Mouse (Mus musculus) fibroblast of lung, adult 2 months (primary cell): ENCODE data around the gene A930017K11Rik.

Experiments used
- DNase-seq: peaks from one replicate; pipeline ENCODE4 v3.0.0-alpha.2; 2011; ENCODE audit warnings: low read depth

The A930017K11Rik gene

DNA sequence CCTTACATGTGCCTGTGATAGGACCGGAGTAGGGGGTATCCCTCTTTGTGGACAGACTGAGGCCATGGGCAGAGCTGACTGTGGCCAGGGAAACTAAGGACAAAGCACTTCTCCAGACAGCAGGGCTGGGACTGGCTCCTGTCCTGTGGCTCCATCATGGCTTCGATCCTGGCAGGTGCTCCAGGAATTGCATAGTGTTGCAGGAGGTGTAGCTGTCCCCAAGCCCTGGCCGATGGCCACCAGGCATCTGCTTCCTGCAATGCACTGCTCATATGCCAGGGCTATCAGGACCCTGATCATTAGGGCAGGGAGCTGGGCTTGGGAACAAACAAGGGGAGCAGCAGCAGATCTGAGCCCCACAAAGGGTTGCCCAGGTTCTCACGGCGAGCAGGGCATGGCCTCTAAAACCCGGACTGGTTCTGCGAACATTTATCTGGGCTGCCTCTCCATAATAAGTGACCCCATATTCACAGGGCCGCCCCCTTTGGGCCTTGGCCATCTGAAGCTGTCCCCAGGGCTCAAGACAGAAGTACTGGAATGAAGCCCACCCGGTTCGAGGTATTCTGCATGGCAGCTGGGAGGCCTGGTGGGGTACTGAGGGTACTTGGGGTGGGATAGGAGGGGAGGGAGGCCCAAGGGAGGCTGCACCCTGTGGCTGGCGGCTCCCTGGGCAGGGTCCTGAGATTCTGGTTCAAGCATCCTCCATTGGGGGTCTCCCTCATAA is 6.6 kb upstream of the A930017K11Rik start:
- DNase-seq: no peak

DNA sequence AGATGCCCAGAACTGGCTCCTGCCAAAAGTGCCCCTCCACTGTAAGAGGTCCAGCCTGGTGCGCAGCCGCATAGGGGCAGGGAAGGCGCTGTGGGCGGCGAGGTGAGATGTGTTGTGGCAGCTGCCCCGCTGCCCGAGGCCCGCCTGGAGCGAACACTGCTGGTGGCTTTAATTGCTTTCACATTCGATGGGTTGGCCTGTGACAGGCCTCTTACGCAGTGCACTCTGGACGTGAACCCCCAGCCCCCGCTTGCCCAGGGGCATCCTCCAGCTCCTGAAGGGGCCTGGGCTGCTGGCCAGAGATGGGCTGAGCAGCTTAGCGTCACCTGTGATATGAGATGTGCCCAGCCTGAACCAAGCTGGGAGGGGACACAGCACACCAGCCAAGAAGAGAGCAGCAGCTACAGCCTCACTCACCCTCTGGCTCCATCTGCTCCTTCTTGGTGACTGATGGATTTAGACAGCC is 5.3 kb upstream of the A930017K11Rik start:
- no peak for DNase-seq

- DNase-seq: no peak
These were observed 4.3 kb upstream of the A930017K11Rik start for GRCm38 (mm10) chr17:25956631-25957030.

GRCm38 (mm10) chr17:25956201-25956600 is 3.8 kb upstream of the A930017K11Rik start:
- DNase-seq: no peak

DNA sequence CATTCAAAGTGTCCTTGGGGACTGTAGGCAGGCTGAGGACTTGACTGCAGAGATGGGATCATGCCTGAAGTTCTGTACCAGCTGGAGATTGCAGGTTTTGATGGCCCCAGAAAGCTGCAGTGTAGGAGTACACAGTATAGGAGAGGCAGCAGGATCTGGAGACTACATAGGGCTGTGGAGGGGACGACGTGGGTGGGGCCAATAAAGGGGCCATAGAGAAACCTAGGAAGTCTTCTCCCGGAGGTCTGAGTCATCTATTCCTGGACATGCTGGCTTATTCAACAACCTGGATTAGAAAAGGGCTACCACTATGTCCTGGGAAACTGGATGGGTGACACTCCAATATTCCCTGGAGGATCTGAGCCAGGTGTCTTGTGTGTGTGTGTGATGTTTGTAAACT is 3.4 kb upstream of the A930017K11Rik start:
- no peak for DNase-seq

DNA sequence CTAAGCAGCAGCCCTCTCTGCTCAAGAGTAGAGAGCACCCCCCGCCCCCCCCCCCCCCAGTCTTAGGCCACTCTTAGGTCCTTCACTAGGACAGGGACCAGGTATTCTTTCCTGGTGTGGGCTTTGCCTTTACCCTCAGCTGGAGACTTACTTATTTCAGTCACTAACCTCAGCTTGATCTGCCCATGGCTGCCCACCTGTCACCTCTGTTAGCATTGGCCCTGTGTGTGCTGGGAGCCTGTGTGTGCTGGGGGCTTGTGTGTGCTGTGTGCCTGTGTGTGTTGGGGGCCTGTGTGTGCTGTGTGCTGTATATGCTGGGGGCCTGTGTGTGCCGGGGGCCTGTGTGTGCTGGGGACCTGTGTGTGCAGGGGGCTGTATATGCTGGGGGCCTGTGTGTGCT is 2.3 kb upstream of the A930017K11Rik start:
- DNase-seq: no peak

- no peak for DNase-seq
These were observed 796 bp upstream of the A930017K11Rik start for GRCm38 (mm10) chr17:25953161-25953560.

- no peak for DNase-seq
These were observed 1.1 kb downstream of the A930017K11Rik start for GRCm38 (mm10) chr17:25951225-25951802.

DNA sequence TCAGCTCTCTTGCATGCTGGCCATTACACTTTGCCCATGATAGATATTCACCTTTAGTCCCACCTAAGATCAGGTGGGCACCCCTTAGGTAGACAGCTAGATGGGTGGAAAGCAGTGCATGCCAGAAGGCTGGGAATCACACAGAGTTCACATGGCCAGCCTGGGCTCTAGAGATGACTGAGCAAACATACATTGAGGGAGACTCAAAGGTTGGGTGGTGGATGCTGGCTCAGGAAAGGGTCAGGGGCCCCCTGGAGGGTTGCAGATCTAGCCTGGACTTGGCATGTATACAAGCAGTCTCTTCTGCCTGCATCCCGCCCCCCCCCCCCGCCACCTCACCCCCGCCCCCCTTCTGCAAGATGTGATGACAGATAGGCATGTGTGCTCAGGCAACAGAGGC is 1.7 kb downstream of the A930017K11Rik start:
- DNase-seq: no peak

DNA sequence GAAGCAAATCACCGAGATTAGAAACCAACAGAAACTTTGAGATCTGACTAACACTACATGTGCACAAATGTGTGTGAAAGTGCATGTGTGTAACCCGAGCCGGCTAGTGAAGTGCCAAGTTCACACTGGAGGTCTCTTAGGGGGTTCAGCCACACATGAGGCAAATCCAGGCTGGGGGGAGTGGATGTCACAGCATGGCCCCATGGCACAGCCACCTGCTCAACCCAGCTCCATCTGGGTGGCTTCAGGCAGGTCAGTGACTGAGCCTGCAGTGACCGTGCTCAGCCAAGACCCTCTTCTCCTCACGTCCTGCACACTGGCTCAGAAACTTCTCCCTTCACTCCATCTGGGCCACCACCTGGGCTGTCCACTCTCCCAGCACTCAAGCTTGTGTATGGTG is 2.4 kb downstream of the A930017K11Rik start:
- no peak for DNase-seq

GRCm38 (mm10) chr17:25948051-25948450 is 4.3 kb downstream of the A930017K11Rik start:
- no peak for DNase-seq

- no peak for DNase-seq
These were observed 4.8 kb downstream of the A930017K11Rik start for GRCm38 (mm10) chr17:25947576-25947975.

GRCm38 (mm10) chr17:25946891-25947290 is 5.5 kb downstream of the A930017K11Rik start:
- DNase-seq: no peak

DNA sequence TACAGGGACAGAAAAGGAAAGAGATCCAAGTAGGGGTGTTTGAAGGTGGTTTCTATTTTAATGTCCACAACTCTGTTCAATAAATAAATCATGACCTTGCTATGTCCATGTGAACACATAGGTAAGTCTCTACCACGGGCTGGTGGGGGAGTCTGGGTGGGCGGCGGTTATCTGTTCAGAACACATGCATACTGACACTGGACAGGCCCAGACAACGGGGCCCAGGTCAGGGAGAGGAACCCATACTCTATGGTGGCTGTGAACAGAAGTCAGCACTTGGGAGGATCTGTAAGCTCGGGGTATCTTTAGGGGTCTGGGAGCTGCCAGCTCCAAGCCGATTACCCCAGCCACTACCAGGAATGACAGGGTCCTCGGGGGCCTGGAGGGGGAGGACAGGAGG is 6.0 kb downstream of the A930017K11Rik start:
- no peak for DNase-seq

- no peak for DNase-seq
These were observed 6.7 kb downstream of the A930017K11Rik start for GRCm38 (mm10) chr17:25945517-25946155.

GRCm38 (mm10) chr17:25944366-25945163 is 7.8 kb downstream of the A930017K11Rik start, which contains the start of the genes Pigq and Nhlrc4:
Pigq (minus strand) TSS chr17:25944936.
Nhlrc4 (minus strand) TSS chr17:25944961.
- no peak for DNase-seq

DNA sequence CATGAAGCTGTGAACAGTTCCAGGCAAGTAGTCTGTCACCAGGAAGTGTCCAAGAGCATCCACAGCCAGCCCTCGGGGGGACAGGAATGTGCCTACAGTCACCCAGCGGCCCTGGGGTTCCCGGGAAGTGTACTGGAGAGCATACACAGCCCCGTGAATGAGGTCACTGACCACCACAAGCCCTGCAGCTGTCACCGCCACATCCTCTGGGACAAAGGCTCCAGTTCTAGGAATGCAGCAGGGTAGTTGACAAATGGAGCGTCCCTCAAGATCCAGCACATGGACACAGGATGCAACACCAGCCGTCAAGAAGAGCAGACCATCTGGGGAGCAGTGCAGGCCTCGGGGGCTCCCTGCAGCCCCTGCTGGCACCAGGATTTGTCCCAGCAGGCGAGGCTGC is 8.6 kb downstream of the A930017K11Rik start:
- no peak for DNase-seq

DNA sequence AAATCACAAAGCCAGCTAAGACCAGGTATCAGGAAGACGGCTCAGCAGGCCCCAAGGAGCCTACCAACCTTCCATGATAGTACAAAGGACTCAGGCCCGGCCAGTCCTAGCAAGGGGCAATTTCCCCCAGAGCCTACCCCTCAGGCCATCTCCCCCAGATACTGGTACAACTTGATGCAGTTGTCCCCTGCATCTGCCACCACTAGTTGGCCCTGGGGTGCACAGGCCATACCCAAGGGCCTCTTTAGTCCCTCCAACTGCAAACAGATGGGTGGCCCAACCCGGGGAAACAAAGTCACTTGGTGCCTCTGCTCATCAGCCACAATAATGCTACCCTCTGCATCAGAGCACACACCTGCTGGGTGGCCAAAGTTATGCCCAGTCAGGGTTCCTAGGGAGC is 9.1 kb downstream of the A930017K11Rik start:
- DNase-seq: no peak

DNA sequence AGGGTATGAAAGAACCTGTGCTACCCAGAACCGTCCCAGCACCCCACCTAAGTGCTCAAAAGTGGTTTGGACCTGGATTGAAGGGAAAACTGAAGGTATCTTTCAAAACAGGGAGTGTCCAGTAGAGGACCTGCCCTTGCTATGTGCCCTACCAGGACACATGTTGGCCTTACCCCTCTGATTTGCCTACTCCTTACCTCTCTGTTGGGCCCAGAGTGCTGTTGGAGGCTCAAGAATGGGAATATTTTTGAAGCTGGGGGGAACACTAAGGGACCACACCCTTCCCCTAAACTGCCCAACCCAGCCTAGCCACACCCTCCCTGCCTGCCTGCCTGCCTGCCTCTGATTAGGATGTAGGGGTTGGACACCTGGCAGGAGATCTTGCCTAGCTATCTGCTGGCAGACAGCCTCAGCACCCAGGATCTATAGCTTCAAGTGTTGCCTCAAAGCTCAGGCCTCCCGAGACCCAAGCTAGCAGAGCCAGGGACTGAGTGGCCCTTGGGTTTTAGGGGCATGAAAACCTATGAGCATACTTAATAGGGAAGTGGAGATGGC is 9.7 kb downstream of the A930017K11Rik start:
- DNase-seq: no peak

GRCm38 (mm10) chr17:25941511-25942241 is 10.7 kb downstream of the A930017K11Rik start:
- no peak for DNase-seq

DNA sequence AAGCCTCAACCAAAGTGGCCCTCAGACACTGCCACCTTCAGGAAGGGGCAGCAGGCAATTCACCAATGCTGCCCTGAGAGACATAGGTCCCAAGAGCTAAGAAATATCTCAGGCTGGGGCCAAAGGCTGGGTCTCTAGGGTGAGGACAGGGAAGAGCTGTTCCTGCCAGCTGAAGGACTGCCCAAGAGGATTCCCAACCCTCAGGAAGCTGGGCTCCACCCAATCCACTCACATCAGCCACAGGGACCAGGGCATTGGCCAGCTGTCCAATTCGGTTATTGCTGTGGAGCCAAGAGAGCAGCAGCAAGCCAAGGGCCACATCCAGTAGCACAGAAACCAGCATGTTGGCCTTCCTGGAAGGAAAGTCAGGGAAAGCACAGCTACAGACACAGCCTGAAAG is 17.8 kb downstream of the A930017K11Rik start:
- no peak for DNase-seq
